Mouse (Mus musculus): ENCODE data around the gene E2f3.

- no peak for TF ChIP-seq CTCF (IDR thresholded peaks at IDR 0.05; ENCODE audit: extremely low read depth, insufficient read depth, low read length)
- no peak for TF ChIP-seq POLR2A (IDR thresholded peaks at IDR 0.05; ENCODE audit: extremely low read depth, insufficient read depth, low read length)
Observed at GRCm38 (mm10) chr13:29953417-29954045, 32.3 kb downstream of the E2f3 start.
